Comparison of ENCODE assay signal across 18 mouse cellular contexts in genomic region chr11:23362305-23362704, GRCm38 (mm10). TPM values are rescaled to one million over a fixed set of nuclear protein-coding genes. Genes with fewer than 3 reads are reported as not detected.
A peak's percentile ranks its signal among the peaks of the same experiment; 100 is the strongest.
DNase-seq lines count a peak whose midpoint lies in the region; TF ChIP-seq lines count a peak whose summit lies in the region.
"Had no signal": no experiment of that assay in that cellular context is flagged by ENCODE, and none has a peak within 500 bp of the region (broad histone marks: within the 10 kb centered on the region; RNA-seq: fewer than 3 reads in every experiment).

No protein-coding gene starts in this region.

- no peak for DNase-seq in layer of hippocampus, adult 2 months (ENCODE audit: low spot score in 2 of 2)
- no peak for DNase-seq in layer of hippocampus, adult 9-11 months
- DNase-seq in brain, adult 2 months (ENCODE audit: low read depth, low spot score): peak; percentile 36
- DNase-seq in telencephalon, adult 2 months (ENCODE audit: low read depth, low spot score): peak; percentile 6
- no peak for DNase-seq in right cerebral cortex, postnatal 10 days (ENCODE audit: low spot score in 2 of 2)
- DNase-seq: adrenal gland, adult 2 months; adrenal gland, postnatal 10 days; adrenal gland, postnatal 25 days; cerebellum, adult 11-12 months; cerebellum, adult 2 months; cerebellum, adult 9-10 months; cerebellum, postnatal 10 days; cerebellum, postnatal 25 days had no signal

- peak overlapping the region; percentile 44 for H3K27ac ChIP-seq in layer of hippocampus, adult 2 months
- H3K27ac ChIP-seq: embryonic facial prominence, embryonic 10.5 days; embryonic facial prominence, embryonic 12.5 days; forebrain, embryonic 10.5 days; forebrain, embryonic 12.5 days had no signal

- TF ChIP-seq CTCF in layer of hippocampus, adult 2 months (conservative IDR thresholded peaks at IDR 0.05): no peak

- H3K4me3 ChIP-seq in layer of hippocampus, adult 2 months: no peak overlapping the region
- H3K4me3 ChIP-seq: embryonic facial prominence, embryonic 10.5 days; embryonic facial prominence, embryonic 12.5 days; erythroblast, embryonic 14.5 days; forebrain, embryonic 10.5 days; forebrain, embryonic 12.5 days had no signal

RNA-seq across cellular contexts. Expression of gene Usp34, which starts 55.6 kb away (rescaled TPM):
- 10 to 100 TPM; 88.0 to 92.1 TPM for total RNA-seq in layer of hippocampus, adult 2 months (2021)

Comparison
In these comparisons a context has a peak if more than half of its experiments do, and no peak if none do; other contexts are left out.
1. DNase-seq: peak in brain, adult 2 months (single experiment) and telencephalon, adult 2 months (single experiment); none in layer of hippocampus, adult 2 months (0 of 2), layer of hippocampus, adult 9-11 months (single experiment) and right cerebral cortex, postnatal 10 days (0 of 2).